Mouse (Mus musculus) adrenal gland, postnatal 36 days (tissue): ENCODE measurements around the gene Ctdsp1. TPM values are rescaled to one million over a fixed set of nuclear protein-coding genes. Genes with fewer than 3 reads are reported as not detected.

Experiments used
- microRNA-seq: library from miRNA; unstranded; fragments of <30 nt; microRNA quantifications from one replicate; pipeline ENCODE4 v1.2.0, GENCODE M21; 2021
- total RNA-seq, 2 experiments: library from RNA; stranded (reverse); gene quantifications; 2 replicates each; pipeline ENCODE4 v1.2.3; 2021

The Ctdsp1 gene
- total RNA-seq, 2 experiments from 2014 or later: 128 to 176 TPM

Small RNA genes within 50 kb of the gene (microRNA-seq; reads per million reads assigned to microRNA genes)
- gene Mir26b: 40,580 reads per million, percentile 98 among the genes with 10 or more reads in this experiment

Other genes starting within 250 kb of the Ctdsp1 start
- gene Cxcr2, start 237.5 kb upstream of the Ctdsp1 start, total RNA-seq: under 1 TPM in 1 of 2 experiments, not detected in 1; 0.23 TPM
- gene Cxcr1, start 196.9 kb upstream of the Ctdsp1 start, total RNA-seq: not detected
- gene Arpc2, start 155.4 kb upstream of the Ctdsp1 start, total RNA-seq: 100 to 1,000 TPM; 181 to 203 TPM
- not detected for gene Gpbar1, start 113.0 kb upstream of the Ctdsp1 start, total RNA-seq
- 100 to 1,000 TPM; 174 to 190 TPM for gene Aamp, start 106.8 kb upstream of the Ctdsp1 start, total RNA-seq
- 10 to 100 TPM; 72.5 to 80.8 TPM for gene Pnkd, start 106.6 kb upstream of the Ctdsp1 start, total RNA-seq
- 100 to 1,000 TPM; 101 to 106 TPM for gene Tmbim1, start 85.9 kb upstream of the Ctdsp1 start, total RNA-seq
- gene Catip, start 29.4 kb upstream of the Ctdsp1 start, total RNA-seq: under 1 TPM; 0.23 to 0.26 TPM
- 10 to 100 TPM in 1 of 2 experiments, 1 to 10 TPM in 1; 7.9 to 13.1 TPM for gene Slc11a1, start 16.3 kb upstream of the Ctdsp1 start, total RNA-seq
- gene Vil1, start 17.9 kb downstream of the Ctdsp1 start, total RNA-seq: 1 to 10 TPM; 1.3 to 1.5 TPM
- 10 to 100 TPM; 27.5 to 30.5 TPM for gene Cnot9, start 114.5 kb downstream of the Ctdsp1 start, total RNA-seq
- gene Plcd4, start 151.4 kb downstream of the Ctdsp1 start, total RNA-seq: under 1 TPM; 0.43 to 0.53 TPM
- 10 to 100 TPM; 19.7 to 23.9 TPM for gene Usp37, start 152.8 kb downstream of the Ctdsp1 start, total RNA-seq
- gene Zfp142, start 196.7 kb downstream of the Ctdsp1 start, total RNA-seq: 10 to 100 TPM; 12.6 to 18.3 TPM
- 10 to 100 TPM; 29.2 to 29.3 TPM for gene Bcs1l, start 196.8 kb downstream of the Ctdsp1 start, total RNA-seq
- gene Rnf25, start 209.9 kb downstream of the Ctdsp1 start, total RNA-seq: 10 to 100 TPM; 40.6 to 55.3 TPM
- 1 to 10 TPM; 2.9 to 4.2 TPM for gene Stk36, start 209.9 kb downstream of the Ctdsp1 start, total RNA-seq